Mouse (Mus musculus): ENCODE results near the gene Tmcc3. TPM values are rescaled to one million over a fixed set of nuclear protein-coding genes. Genes with fewer than 3 reads are reported as not detected.

Tmcc3 gene
- total RNA-seq, 2 experiments from 2014 or later: 0.34 to 0.38 TPM

DNA sequence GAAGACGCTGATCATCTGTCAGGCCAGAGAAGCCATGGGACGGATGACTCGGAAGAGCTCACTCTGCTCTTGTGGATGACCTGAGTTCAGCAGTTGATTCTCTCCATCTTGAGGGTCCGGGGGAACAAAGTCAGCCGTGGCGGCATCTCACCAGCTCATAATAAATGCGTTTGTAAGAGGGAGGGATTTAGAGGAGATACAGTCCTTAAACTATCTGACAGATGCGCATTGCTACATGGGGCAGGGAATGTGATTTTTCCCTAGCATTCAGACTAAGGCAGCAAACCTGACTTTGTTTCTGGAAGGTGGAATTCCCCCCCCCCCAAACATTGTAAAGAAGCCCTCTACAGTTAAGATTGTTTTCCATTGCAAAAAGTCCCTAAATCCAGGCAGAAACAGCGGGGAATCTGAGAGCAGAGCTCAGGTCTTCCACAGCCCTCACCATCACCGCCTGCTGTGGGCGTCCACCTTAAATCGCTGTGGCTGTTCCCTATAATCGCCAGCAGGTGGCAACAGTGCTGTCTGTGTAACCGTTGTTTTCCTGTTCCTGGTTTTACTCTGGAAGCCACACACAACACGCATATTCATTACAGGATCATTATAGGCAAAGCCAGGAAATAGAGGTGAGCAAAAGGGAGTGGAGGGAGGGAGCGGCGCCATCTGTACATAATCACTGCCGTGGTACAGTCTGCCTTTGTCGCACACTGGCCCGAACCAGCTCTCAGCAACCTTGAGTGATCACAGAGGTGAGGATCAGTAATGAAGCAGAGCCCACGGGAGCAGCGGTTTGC, 96.8 kb downstream of the Tmcc3 start:
- peak; percentile 74 for ATAC-seq (replicated peaks; ENCODE audit: low FRiP score, poor library complexity, severe bottlenecking)

DNA sequence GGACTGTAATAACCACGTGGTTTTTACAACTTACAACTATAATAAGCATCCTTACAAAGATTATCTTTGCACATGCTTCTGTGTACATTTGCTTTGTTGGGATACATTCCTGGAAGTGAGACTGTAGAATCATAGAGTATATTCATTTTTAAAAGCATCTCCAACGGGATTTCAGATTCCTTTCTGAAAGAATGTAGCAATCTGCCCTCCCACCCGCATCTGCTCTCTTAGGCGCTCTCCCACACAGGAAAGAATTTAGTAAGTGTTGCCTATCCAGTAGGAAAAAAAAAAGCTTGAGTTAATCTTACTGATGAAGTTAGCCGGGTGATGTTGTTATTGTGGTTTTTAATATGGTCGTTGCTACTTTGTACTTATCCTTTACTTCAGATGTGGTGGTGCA, 97.9 kb downstream of the Tmcc3 start:
- no peak for ATAC-seq (replicated peaks; ENCODE audit: low FRiP score, poor library complexity, severe bottlenecking)

DNA sequence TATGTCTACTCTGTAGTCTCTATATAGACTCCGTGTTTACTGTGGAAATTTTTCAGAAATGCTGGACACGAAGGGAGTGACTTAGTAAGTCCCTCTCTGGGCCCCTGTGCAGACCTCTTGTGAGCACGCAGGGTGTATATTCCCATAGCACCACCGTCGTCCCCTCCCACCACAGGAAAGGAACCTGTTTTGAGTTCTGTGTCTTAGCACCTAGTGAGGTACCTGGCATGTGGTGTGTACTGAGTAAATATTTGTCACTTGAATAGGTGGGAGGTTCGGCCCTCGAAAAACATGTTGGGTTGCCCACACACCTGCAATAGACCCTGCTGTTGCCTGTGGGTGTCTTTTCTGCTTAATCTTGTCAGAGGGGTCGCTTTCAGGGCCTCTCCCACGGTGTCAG, 99.8 kb downstream of the Tmcc3 start:
- no peak for ATAC-seq (replicated peaks; ENCODE audit: low FRiP score, poor library complexity, severe bottlenecking)

DNA sequence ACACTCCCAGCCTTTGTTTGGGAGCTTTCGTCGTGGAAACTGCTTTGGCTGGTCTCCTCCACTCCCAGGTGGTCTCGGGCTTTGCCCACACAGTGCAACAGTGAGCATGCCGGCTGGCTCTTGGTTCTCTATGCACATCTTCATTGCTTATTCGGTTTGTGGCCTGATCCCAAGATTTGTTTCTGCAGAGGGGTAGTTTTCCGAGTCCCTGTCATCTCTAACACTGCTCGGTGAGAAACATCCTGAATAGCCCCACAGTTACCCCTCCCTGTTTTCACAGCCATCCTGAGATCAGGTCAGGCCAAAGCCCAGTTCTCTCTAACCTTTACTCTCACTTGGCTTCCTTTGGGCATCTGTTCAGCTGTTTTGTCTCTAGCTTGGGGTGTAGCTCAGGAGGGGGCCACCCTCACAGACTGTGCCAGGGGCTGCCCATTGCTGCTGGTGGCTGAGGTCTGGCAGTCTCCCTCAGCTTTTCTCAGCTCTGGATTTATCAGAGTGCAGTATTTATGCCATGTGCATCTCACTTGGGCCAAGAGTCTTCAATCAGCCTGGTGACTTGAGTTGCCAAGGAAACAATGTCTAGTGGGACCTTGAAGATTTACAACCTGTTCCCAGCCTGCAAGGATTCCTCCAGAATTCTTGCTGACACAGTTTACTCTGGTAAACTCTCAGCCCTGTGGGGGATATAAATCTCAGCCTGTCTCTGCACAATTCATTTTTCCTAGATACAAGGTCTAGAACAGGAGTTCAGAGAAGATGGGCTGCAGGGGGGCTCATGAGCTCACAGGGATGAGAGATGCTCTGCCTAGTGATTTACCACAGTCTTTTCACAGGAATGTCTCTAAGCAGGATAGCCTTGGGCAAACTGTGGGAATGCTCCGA, 102.3 kb downstream of the Tmcc3 start:
- no peak for ATAC-seq (replicated peaks; ENCODE audit: low FRiP score, poor library complexity, severe bottlenecking)

DNA sequence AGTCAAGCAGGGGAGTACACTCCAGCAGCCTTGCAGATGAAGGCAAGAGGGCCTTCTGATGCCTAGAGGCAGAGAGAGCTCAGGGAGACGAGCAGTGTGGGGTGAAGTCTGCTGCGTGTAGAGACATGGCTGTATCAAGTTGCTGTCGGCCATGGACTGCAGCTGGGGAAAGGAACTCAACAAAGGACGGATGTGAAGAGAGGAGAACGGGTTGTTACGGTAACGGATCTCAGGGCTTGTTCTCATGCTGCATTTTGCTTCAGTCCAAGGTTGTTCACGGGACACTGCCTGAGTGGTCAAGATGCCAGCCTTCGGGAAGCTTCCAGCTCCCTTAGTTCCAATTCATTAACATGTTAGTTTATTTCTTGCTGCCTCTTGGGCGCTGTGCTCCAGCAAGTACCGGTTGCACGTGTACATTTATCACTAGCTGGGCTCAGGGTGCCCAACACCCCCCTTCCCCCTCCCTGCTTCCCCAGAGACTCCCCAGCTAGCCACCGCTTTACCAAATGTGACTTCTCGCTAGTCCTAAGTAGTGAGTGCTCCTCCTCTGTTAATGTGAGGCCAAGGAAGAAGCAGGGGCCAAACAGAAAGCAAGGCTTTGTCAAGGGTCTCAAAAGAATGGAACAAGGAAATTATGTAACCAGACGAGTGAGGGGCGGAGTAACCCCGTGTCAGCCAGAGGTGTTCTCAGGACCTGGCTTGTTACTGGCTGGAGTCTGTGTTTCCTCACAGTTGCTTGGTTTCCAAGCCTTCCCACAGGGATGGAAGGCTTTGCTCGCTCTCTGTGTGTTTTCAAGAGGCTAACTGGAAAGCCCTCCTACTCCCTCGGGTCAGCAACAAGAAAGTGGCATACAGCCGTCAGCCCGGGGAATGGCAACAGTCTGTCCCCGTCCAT, 104.4 kb downstream of the Tmcc3 start:
- no peak for ATAC-seq (replicated peaks; ENCODE audit: low FRiP score, poor library complexity, severe bottlenecking)

DNA sequence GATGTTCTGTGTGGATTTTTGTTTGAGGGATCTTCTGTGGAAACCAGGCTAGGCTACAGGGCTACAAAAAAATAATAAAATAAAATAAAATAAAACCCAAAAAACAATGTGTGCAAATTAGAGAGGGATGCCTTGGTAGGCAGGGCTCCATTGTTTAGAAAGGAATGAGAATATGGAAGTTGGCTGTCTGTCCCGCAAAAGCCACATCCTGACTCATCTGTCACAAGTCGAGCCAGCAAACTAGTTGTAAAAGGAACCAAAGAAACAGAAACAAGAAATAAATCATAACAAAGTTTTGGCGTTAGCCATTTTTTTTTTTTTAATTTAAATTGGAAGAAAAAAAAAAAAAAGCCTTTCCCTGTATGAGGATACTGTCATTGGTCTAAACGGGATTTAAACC, 105.9 kb downstream of the Tmcc3 start:
- ATAC-seq (replicated peaks; ENCODE audit: low FRiP score, poor library complexity, severe bottlenecking): no peak

DNA sequence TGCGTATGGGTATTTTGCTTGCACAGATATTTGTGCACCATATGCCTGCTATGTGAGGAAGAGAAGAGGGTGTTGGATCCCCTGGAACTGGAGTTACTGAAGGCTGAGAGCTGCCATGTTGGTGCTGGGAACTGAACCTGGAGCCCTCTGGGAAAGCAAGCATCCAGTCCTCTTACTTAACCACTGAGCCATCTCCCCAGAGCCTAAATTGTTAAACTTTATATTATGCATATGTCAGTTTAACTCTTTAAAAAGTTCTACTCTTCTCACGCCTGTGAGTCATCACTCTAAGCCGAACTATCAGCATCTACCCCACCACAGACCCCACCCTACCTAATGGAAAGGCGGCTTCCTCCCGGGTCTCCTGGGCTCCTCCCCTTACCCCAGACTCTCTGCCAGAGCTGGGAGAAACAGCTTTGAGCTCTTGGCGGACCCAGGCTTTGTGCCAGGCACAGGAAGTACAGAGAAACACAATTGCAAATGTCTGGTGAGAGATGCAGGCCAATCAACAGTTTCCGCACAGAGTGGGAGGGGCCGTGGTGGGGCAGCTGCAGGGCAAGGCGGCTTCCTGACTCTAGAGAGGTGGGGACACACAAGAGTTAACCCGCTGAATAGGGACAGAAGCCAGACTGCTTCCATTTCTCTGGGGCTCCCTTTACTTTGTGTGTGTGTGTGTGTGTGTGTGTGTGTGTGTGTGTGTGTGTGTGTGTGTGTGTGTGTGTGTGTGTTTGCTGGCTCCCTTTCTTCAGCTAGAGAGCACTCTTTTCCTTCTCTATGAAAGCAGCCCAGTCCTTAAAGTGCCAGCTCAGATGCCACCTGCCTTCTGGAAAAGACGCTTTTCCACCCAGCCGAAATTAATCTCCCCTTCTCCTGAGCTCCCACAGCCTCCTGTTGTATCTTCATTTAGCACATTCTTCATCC, 114.5 kb downstream of the Tmcc3 start:
- no peak for ATAC-seq (replicated peaks; ENCODE audit: low FRiP score, poor library complexity, severe bottlenecking)

DNA sequence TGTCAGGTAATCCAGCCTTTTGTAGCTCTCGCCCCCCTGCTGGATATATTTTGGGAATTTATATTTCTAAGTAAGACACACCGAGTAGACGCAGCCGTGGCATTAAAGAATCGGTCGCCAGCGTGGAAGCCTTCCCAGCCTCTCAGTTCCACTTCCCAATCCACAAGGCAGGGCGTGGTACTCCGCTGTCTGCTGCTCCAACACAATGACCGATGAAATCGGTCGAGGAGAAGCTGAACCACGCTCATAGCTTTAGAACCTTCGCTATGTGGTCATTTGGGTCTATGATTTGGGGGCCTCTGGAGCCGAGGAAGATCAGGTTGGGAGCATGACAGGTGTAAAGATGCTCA, 115.1 kb downstream of the Tmcc3 start:
- no peak for ATAC-seq (replicated peaks; ENCODE audit: low FRiP score, poor library complexity, severe bottlenecking)

DNA sequence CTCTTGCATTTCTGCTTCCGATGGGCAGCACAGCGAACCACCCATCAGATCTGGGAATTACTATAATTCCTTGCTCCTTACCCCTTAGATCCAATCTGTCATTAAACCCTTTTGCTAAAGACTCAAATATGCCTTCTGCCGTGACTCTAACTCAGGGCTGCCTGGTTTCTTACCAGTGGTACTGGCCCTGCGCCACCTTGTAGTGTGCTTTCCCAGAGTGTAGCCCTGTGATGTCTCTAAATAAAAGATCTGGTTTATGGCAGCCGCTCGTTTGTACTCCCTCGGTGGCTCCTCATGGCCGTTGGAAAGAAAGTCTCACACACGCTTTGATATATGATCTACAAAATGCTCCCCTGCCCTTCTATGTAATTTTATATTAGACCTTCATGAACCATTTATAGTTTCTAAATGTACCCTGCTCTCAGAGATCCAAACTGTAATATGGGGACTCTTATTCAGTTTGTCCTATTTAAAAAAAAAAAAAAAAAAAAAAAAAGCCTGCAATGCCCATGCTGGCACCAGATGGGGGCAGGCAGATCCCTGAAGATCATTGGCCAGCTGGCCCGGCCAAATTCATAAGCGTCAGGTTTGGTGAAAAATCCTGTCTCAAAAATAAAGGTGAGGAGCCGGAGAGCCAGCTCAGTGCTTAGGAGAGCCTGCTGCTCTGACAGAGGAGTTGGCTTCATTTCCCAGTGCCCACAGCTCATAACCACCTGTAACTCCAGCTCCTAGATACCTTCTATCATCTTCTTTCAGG, 116.6 kb downstream of the Tmcc3 start:
- no peak for ATAC-seq (replicated peaks; ENCODE audit: low FRiP score, poor library complexity, severe bottlenecking)

DNA sequence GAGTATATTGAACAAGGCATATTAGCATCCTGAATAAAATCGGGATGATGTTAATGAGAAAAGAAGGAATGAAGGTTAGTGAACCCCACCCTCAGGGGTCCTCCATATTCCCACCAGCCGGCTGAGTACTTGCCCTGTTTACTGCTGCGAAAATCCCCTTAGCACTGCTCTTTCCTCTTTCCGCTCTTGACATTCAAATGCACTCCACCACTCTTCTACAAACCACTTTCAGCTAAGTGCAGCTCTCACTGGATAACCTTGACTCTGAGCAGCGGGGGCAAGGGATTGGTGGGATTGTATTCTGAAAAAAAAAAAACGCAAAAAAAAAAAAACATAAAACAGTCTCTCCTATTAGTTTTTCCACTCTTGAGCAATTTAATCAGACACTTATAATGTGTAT, 118.8 kb downstream of the Tmcc3 start:
- no peak for ATAC-seq (replicated peaks; ENCODE audit: low FRiP score, poor library complexity, severe bottlenecking)

DNA sequence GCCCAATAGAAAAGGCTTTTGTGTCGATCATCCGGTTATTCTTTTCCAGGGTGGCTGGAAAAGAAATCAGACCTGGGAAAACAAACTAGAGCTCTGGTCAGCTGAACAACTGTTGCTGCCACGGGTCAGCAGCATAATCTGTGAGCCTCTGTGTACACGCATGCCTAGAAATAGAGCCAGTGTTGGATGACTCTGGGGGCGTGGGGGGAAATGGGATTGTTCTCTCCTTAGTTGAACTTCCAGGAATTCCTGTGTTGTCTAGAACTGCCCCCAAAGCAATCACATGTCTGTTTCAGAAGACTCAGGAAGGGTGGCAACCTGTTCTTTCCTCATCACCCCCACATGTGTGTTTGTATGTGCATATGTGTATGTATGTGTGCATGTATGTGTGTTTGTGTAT, 121.2 kb downstream of the Tmcc3 start:
- no peak for ATAC-seq (replicated peaks; ENCODE audit: low FRiP score, poor library complexity, severe bottlenecking)

DNA sequence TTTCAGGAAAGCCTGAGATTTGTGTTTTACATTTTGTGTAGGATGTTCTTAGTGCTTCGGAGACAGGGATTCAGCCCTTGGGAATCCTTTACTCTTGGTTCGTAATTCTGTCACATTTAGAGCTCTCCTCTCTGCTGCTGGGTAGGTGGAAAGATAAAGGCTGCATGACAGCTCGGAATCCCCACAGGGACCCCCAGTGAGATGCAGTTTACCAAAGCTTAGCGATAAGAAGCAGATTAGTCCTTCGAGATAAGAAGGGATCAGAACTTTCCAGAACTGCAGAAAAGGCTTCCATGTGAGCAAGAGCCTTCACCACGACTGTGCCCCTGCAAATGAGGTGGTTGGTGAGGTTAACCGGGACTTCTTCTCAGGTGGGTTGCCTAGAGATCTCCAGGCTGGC, 122.2 kb downstream of the Tmcc3 start:
- no peak for ATAC-seq (replicated peaks; ENCODE audit: low FRiP score, poor library complexity, severe bottlenecking)

DNA sequence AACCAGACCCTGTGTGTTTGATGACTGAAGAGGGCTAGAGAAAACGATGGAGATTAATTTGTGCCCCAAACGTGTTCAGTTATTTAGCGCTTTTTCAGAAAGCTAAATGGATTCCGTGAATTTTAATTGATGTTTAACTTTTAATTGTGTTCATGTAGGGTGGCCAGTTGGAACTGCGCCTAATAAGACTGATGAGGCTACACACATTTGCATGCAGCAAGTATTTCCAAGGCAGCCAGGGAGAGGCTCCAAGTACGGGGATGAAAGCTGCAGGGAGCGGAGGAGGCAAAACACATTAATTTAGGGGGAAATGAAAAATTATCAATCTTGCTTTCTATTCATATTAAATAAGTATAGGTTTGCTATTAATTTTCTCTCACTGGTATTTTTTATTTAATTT, 131.0 kb downstream of the Tmcc3 start:
- no peak for ATAC-seq (replicated peaks; ENCODE audit: low FRiP score, poor library complexity, severe bottlenecking)

DNA sequence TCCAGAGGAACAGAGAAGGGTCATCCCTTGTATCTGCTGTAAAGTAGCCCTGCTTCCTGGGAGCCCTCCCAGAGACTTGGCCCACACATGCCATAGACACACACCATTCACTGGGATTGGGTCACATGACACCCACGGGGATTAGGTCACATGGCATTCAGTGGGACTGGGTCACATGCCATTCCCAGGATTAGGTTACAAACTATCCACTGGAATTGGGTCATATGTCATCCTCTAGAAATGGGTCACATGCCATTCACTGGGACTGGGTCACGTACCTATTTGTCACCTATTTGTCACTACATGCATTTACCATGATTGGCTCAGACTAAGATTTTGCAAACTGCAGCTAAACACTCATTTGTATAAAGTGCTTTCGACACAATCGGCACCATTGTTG, 131.7 kb downstream of the Tmcc3 start:
- no peak for ATAC-seq (replicated peaks; ENCODE audit: low FRiP score, poor library complexity, severe bottlenecking)

DNA sequence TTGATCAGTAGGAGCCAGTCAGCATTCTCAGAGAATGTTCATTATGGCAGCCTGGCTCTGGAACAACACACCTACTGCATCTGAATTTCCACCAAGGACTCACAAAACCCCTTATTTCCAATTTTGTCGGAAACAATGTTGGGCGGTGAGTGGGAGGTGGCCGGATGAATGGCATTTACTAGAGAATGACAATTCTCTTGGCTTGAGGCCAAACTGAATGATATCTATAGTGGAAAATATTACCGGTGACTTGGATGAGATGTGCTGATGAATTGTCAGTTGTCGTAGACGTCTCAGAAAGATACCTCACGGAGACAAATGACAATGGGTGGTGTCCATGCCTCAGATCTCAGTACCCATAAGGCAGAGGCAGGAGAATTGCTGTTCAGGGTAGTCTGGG, 133.4 kb downstream of the Tmcc3 start:
- ATAC-seq (replicated peaks; ENCODE audit: low FRiP score, poor library complexity, severe bottlenecking): no peak

DNA sequence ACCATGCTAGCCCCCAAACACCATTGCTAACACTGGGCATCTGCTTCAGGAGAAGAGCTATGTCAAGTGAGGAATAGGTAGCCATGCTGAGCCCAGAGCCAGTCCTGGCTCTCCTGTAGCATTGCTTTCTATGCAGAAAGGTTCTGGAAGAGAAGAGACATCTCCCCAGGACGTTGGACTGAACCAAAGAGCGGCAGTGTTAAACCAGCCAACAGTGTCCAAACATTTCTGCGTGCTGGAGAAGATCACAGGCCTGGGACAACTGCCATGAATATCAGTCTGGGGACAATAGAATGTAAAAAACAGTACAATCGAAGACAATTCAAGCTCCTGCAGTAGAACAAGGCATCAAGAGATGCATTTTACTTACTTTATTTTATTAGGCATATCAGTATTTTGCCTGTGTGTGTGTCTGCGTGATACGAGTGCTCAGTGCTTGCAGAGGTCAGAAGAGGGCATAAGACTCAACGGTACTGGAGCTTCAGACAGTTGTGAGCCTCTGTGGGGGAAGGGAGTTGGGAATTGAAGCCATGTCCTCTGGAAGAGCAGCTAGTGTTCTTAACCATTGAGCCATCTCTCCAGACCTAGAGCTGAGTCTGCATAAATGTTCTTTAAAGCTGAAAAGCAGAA, 134.7 kb downstream of the Tmcc3 start:
- ATAC-seq (replicated peaks; ENCODE audit: low FRiP score, poor library complexity, severe bottlenecking): no peak

DNA sequence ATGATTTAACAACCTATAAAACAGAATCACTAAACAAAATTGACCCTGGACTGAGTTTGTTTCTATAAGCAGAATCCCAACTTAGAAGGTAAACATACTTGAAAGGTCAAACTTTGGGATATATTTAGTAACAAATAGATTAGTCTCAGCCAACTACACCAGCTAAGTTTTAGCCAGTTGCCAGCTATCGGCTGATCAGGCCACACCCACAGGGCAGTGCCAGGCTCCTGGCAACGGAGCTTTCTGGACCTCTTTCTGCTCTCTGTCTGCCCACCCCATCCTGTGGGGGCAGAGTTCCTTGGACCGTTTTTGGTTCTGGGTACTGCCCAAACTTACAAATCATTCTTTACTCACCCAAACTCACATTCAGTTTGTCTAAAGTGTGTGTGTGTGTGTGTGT, 137.9 kb downstream of the Tmcc3 start:
- no peak for ATAC-seq (replicated peaks; ENCODE audit: low FRiP score, poor library complexity, severe bottlenecking)

DNA sequence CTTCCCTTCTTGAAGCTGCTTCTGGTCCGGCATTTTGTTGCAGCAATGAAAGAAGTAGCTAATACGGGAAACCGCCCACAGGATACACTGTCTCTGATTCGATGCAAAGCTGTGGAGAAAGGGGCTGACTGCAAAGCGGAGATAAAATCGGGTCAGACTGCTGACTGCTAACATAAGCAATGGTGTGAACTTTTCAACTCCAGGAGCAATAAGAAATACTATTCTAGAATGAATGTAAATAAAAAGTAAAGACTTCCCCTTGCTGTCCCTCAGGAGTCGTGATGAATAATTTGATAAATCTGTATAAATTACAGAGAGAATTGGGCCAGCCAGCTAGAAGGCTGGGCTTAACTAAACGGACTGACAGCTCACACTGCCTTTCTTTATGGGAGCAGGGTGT, 139.0 kb downstream of the Tmcc3 start:
- ATAC-seq (replicated peaks; ENCODE audit: low FRiP score, poor library complexity, severe bottlenecking): no peak

All from erythroblast, adult 5-6 weeks (primary cell).